In genomic region chr2:105510816-105511215, GRCm38 (mm10) we compare ENCODE assay signal across 16 mouse cellular contexts.
"Had no signal": no experiment of that assay in that cellular context is flagged by ENCODE, and none has a peak within 500 bp of the region (broad histone marks: within the 10 kb centered on the region; RNA-seq: fewer than 3 reads in every experiment).

No protein-coding gene starts in this region.

- H3K4me3 ChIP-seq: left cerebral cortex, adult 2 months; limb, embryonic 15.5 days; liver, embryonic 12.5 days; midbrain, embryonic 10.5 days; myocyte; neural tube, embryonic 15.5 days had no signal

- ATAC-seq: liver, embryonic 12.5 days had no signal

- H3K4me2 ChIP-seq: limb, embryonic 15.5 days; liver, embryonic 12.5 days; lung, embryonic 14.5 days; neural tube, embryonic 15.5 days had no signal

- H3K27ac ChIP-seq: left cerebral cortex, adult 2 months; limb, embryonic 15.5 days; liver, embryonic 12.5 days; midbrain, embryonic 10.5 days; neural tube, embryonic 15.5 days; stomach, postnatal 0 days had no signal

- H3K9me3 ChIP-seq: limb, embryonic 15.5 days; liver, embryonic 12.5 days; midbrain, embryonic 10.5 days; neural tube, embryonic 15.5 days had no signal

- H3K9ac ChIP-seq: limb, embryonic 15.5 days; liver, embryonic 12.5 days; lung, embryonic 14.5 days; neural tube, embryonic 15.5 days had no signal

- H3K27me3 ChIP-seq: limb, embryonic 15.5 days; liver, embryonic 12.5 days; neural tube, embryonic 15.5 days had no signal

- DNase-seq: kidney, postnatal 10 days; kidney, postnatal 4 days; lung, embryonic 14.5 days; lung, postnatal 10 days; lung, postnatal 4 days; midbrain, embryonic 14.5 days; right cerebral cortex, adult 18-20 months; right cerebral cortex, postnatal 25 days; thymus, postnatal 4 days had no signal

- H3K4me1 ChIP-seq: limb, embryonic 15.5 days; liver, embryonic 12.5 days; neural tube, embryonic 15.5 days had no signal

- H3K36me3 ChIP-seq: limb, embryonic 15.5 days; liver, embryonic 12.5 days; midbrain, embryonic 10.5 days; neural tube, embryonic 15.5 days had no signal
